ENCODE assay signal across 22 mouse cellular contexts in the genomic region with DNA sequence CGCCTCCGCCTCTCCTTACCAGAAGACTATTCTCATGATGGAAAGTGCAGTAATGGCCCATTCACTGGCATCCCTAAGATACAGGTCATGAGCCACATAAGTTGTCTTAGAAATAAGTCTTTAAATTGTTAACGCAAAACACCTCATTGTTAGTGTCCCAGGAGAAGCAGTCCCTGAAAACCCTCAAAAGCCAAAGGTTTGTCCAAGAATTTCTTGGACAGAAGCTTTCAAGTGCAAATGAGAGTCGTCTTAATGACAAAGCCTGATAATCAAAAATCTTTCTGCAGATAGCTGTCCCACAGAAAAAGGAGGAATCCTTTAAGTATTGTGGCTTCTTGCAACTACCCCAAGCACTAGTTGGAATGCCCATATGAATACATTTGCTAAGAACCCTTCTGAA.
DNase-seq lines count a peak whose midpoint lies in the region; ATAC-seq and TF ChIP-seq lines count a peak whose summit lies in the region.
"Had no signal": no experiment of that assay in that cellular context is flagged by ENCODE, and none has a peak within 500 bp of the region (broad histone marks: within the 10 kb centered on the region; RNA-seq: fewer than 3 reads in every experiment).

No protein-coding gene starts in this region.

- WGBS in hindbrain, embryonic 13.5 days, result 85% methylated on average over 4 of the region's 4 CpGs

- no peaks in the 10 kb centered on the region; the same call in 1 of the 2 replicates for H3K36me3 ChIP-seq in hindbrain, embryonic 13.5 days
- H3K36me3 ChIP-seq: embryonic facial prominence, embryonic 12.5 days; embryonic facial prominence, embryonic 15.5 days; forebrain, embryonic 15.5 days; hindbrain, embryonic 12.5 days; intestine, embryonic 15.5 days had no signal

- DNase-seq in layer of hippocampus, adult 2 months (ENCODE audit: low spot score in 2 of 2), result no peak
- no peak for DNase-seq in layer of hippocampus, postnatal 14 days (ENCODE audit: low spot score in 2 of 2)
- DNase-seq in ES-CJ7 (ENCODE audit: low read depth, low spot score) (peak; percentile 61), R1 (ENCODE audit: low read depth, low spot score) (peak; percentile 67)
- no peak for DNase-seq in adrenal gland, postnatal 4 days (ENCODE audit: low spot score in 2 of 2)
- DNase-seq: adrenal gland, postnatal 10 days; adrenal gland, postnatal 36 days; cerebellum, adult 11 months; cerebellum, adult 2 months; cerebellum, adult 9-11 months; cerebellum, postnatal 25 days; gastrocnemius, postnatal 25 days; heart, adult 2 months had no signal

- H3K4me3 ChIP-seq in layer of hippocampus, adult 2 months, result no peak overlapping the region
- no peak overlapping the region for H3K4me3 ChIP-seq in hindbrain, embryonic 13.5 days
- H3K4me3 ChIP-seq: embryonic facial prominence, embryonic 12.5 days; embryonic facial prominence, embryonic 15.5 days; forebrain, embryonic 15.5 days; heart, adult 2 months; hindbrain, embryonic 12.5 days; intestine, embryonic 15.5 days had no signal

- H3K4me2 ChIP-seq in hindbrain, embryonic 13.5 days, result no peak overlapping the region
- H3K4me2 ChIP-seq: embryonic facial prominence, embryonic 12.5 days; embryonic facial prominence, embryonic 15.5 days; forebrain, embryonic 15.5 days; heart, embryonic 11.5 days; hindbrain, embryonic 12.5 days; intestine, embryonic 15.5 days had no signal

- no peak for TF ChIP-seq CTCF in layer of hippocampus, adult 2 months (conservative IDR thresholded peaks at IDR 0.05)

- no peak for ATAC-seq in hindbrain, embryonic 13.5 days (ENCODE audit: low FRiP score)
- ATAC-seq: CD4-positive, CD25-positive, alpha-beta regulatory T cell, adult 4 months; forebrain, embryonic 15.5 days; hindbrain, embryonic 16.5 days; intestine, embryonic 15.5 days had no signal

- peak overlapping the region; percentile 69; the same call in 1 of the 2 replicates for H3K27ac ChIP-seq in layer of hippocampus, adult 2 months
- H3K27ac ChIP-seq in hindbrain, embryonic 13.5 days, result no peak overlapping the region
- H3K27ac ChIP-seq: embryonic facial prominence, embryonic 12.5 days; embryonic facial prominence, embryonic 15.5 days; forebrain, embryonic 15.5 days; heart, adult 2 months; hindbrain, embryonic 12.5 days; intestine, embryonic 15.5 days had no signal

- H3K4me1 ChIP-seq in hindbrain, embryonic 13.5 days (replicated peaks), result peaks cover 6% of the 10 kb centered on the region
- H3K4me1 ChIP-seq: embryonic facial prominence, embryonic 12.5 days; hindbrain, embryonic 12.5 days; intestine, embryonic 15.5 days had no signal

- H3K27me3 ChIP-seq in hindbrain, embryonic 13.5 days, result no peaks in the 10 kb centered on the region
- H3K27me3 ChIP-seq: embryonic facial prominence, embryonic 12.5 days; embryonic facial prominence, embryonic 15.5 days; forebrain, embryonic 15.5 days; hindbrain, embryonic 12.5 days; intestine, embryonic 15.5 days had no signal

- no peak overlapping the region for H3K9ac ChIP-seq in hindbrain, embryonic 13.5 days
- H3K9ac ChIP-seq: embryonic facial prominence, embryonic 12.5 days; embryonic facial prominence, embryonic 15.5 days; forebrain, embryonic 15.5 days; hindbrain, embryonic 12.5 days; intestine, embryonic 15.5 days had no signal

- H3K9me3 ChIP-seq in hindbrain, embryonic 13.5 days, result no peaks in the 10 kb centered on the region
- H3K9me3 ChIP-seq: embryonic facial prominence, embryonic 12.5 days; embryonic facial prominence, embryonic 15.5 days; forebrain, embryonic 15.5 days; hindbrain, embryonic 12.5 days; intestine, embryonic 15.5 days had no signal

Comparison
In these comparisons a context has a peak if more than half of its experiments do, and no peak if none do; other contexts are left out.
1. DNase-seq: peak in ES-CJ7 (single experiment) and R1 (single experiment); none in layer of hippocampus, adult 2 months (0 of 2), layer of hippocampus, postnatal 14 days (0 of 2) and adrenal gland, postnatal 4 days (0 of 2).